Mouse (Mus musculus) layer of hippocampus, adult 2 months (tissue): ENCODE measurements around the gene Tmem50b. TPM values are rescaled to one million over a fixed set of nuclear protein-coding genes. Genes with fewer than 3 reads are reported as not detected.
"Not testable (repeated sequence)": the region's sequence is repeated elsewhere in the genome, so short reads cannot be mapped to it uniquely, and the experiment has no call there.

Source experiments
- DNase-seq, 2 experiments: peaks; one replicate each; pipeline ENCODE4 v3.0.0; 2022; ENCODE audit warnings: low spot score in 2 of 2
- H3K27ac ChIP-seq: fragments of 200-600 bp; 2 replicates; pipeline ENCODE4 v1.8.1; 2022
- H3K4me3 ChIP-seq: fragments of 200-600 bp; 2 replicates; pipeline ENCODE4 v1.8.1; 2022; ENCODE audit warnings: mild to moderate bottlenecking
- CTCF ChIP-seq: fragments of 200-600 bp; conservative IDR thresholded peaks from 2 replicates; pipeline ENCODE4 v1.8.1; 2022; ENCODE audit warnings: antibody characterized with exemption, mild to moderate bottlenecking, moderate library complexity
- long read RNA-seq, 2 experiments: library from polyadenylated mRNA; stranded (forward); transcript quantifications; one replicate each; pipeline ENCODE4 v2.0.0; 2021; ENCODE audit warnings: borderline mapping rate in 2 of 2
- total RNA-seq, 2 experiments: library from RNA; stranded (reverse); gene quantifications; 2 replicates each; pipeline ENCODE4 v1.2.3; 2021

Gene Tmem50b
- total RNA-seq: 100 to 1,000 TPM in 1 of 2 experiments, 10 to 100 TPM in 1; 97.3 to 104 TPM
- long read RNA-seq, experiment 1, transcript Tmem50b-201 (7 exons, 2,347 nt): major isoform, 77 of 95 reads
- long read RNA-seq, experiment 1, partial matches to known transcripts: 5 of 95 reads
- long read RNA-seq, experiment 1, other reads (novel, unspliced or antisense): 13 of 95 reads
- long read RNA-seq, experiment 2, transcript Tmem50b-201 (7 exons, 2,347 nt): major isoform, 116 of 134 reads
- long read RNA-seq, experiment 2, partial matches to known transcripts: 16 of 134 reads
- long read RNA-seq, experiment 2, other reads (novel, unspliced or antisense): 2 of 134 reads

GRCm38 (mm10) chr16:91597672-91598010 lies at the start of gene Tmem50b:
TSS of gene Tmem50b (minus strand) at chr16:91597800.
- no peak for TF ChIP-seq CTCF
- Histone ChIP-seq H3K4me3 (peak within 1 kb of the TSS; percentile 85), H3K27ac (peak within 1 kb of the TSS; percentile 95)
- DNase-seq: peak; percentile 99 to 100

- peak within 1 kb of the TSS; percentile 99 for H3K27ac ChIP-seq
- H3K4me3 ChIP-seq: peak within 1 kb of the TSS; percentile 78
- DNase-seq: peak; percentile 94
- TF ChIP-seq CTCF: no peak
These were observed 49.2 kb upstream of the Tmem50b start, which contains the start of gene Gart for GRCm38 (mm10) chr16:91646681-91647419. TSS of gene Gart (minus strand) at chr16:91646952.

- no peak for DNase-seq
- peak overlapping the region; percentile 78 for H3K4me3 ChIP-seq
- TF ChIP-seq CTCF: peak; percentile 24
- H3K27ac ChIP-seq: peak overlapping the region; percentile 99
These were observed 48.5 kb upstream of the Tmem50b start for GRCm38 (mm10) chr16:91645995-91646602.

- H3K27ac ChIP-seq, H3K4me3 ChIP-seq, DNase-seq: not testable (repeated sequence)
These were observed 47.8 kb upstream of the Tmem50b start for GRCm38 (mm10) chr16:91645420-91645819.

GRCm38 (mm10) chr16:91644901-91645300 lies 47.3 kb upstream of the Tmem50b start:
- H3K27ac ChIP-seq: no peak overlapping the region
- H3K4me3 ChIP-seq: no peak overlapping the region
- TF ChIP-seq CTCF: no peak
- DNase-seq: no peak

GRCm38 (mm10) chr16:91640171-91640570 lies 42.6 kb upstream of the Tmem50b start:
- TF ChIP-seq CTCF: no peak
- no peak for DNase-seq
- Histone ChIP-seq H3K27ac (peak overlapping the region; percentile 48; the same call in 1 of the 2 replicates), H3K4me3 (no peak overlapping the region)

- no peak overlapping the region for H3K4me3 ChIP-seq
- peak in 1 of 2 experiments; percentile 36 for DNase-seq
- TF ChIP-seq CTCF: no peak
- peak overlapping the region; percentile 48 for H3K27ac ChIP-seq
These were observed 42.0 kb upstream of the Tmem50b start for GRCm38 (mm10) chr16:91639636-91640035.

GRCm38 (mm10) chr16:91639161-91639560 lies 41.6 kb upstream of the Tmem50b start:
- no peak for TF ChIP-seq CTCF
- Histone ChIP-seq H3K27ac (peak overlapping the region; percentile 48), H3K4me3 (no peak overlapping the region)
- DNase-seq: no peak

GRCm38 (mm10) chr16:91633641-91634040 lies 36.0 kb upstream of the Tmem50b start:
- no peak for TF ChIP-seq CTCF
- no peak overlapping the region for H3K4me3 ChIP-seq

GRCm38 (mm10) chr16:91632940-91633339 lies 35.3 kb upstream of the Tmem50b start:
- H3K27ac ChIP-seq: no peak overlapping the region
- no peak overlapping the region for H3K4me3 ChIP-seq
- DNase-seq: no peak
- TF ChIP-seq CTCF: no peak

More at GRCm38 (mm10) chr16:91633641-91634040, 36.0 kb upstream of the Tmem50b start:
- no peak overlapping the region for H3K27ac ChIP-seq
- DNase-seq: no peak

GRCm38 (mm10) chr16:91632439-91632838 lies 34.8 kb upstream of the Tmem50b start:
- Histone ChIP-seq H3K4me3 (no peak overlapping the region), H3K27ac (no peak overlapping the region)
- DNase-seq: no peak
- TF ChIP-seq CTCF: no peak

GRCm38 (mm10) chr16:91630584-91630983 lies 33.0 kb upstream of the Tmem50b start:
- no peak for TF ChIP-seq CTCF
- Histone ChIP-seq H3K4me3 (no peak overlapping the region), H3K27ac (no peak overlapping the region)
- DNase-seq: no peak

GRCm38 (mm10) chr16:91629749-91630148 lies 32.1 kb upstream of the Tmem50b start:
- TF ChIP-seq CTCF: no peak
- no peak for DNase-seq
- Histone ChIP-seq H3K4me3 (no peak overlapping the region), H3K27ac (no peak overlapping the region)
